Mouse (Mus musculus) T-helper 2 cell (primary cell): Measurements from ENCODE around the gene Paqr8.

Experiments used
- in situ Hi-C: fragments of 300-600 bp; cut with MboI, MseI; formaldehyde crosslinking; loops from one replicate; pipeline ENCODE4 v1.15.1; 2025; ENCODE audit warnings: high pct_unique_total_duplicates

Gene Paqr8

DNA sequence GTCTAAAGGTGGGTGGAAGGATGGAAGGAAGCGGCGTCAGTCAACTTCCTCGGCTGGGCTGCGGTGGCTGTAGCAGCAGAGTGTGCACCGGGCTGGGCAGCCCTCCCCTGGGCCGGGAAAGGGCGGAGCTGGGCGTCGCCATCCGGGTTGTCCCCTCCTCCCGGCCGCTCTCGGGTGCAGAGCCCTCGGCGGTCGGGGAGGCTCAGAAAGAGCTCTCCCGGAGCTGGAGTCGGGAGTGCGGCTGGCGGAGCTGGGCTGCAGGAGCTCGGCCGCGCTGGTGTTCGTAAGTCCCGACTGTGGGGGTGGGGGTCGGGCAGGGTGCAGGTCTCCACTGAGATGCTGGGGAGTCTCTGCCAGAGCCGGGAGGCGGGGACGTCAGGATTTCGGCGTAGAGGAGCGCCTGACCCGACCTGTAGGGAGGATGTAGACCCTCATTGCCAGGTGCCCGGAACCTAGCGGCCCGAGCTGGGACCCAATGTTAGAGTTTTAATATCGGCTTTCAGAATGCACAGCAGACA, at the start of gene Paqr8:
Paqr8 (plus strand) TSS at position 203 of the 518 bp plus-strand sequence.
- in situ Hi-C loops: loop anchor here (5.0 kb wide), 2 partner anchors 63 to 153 kb away; no protein-coding TSS in a partner anchor

GRCm38 (mm10) chr1:20856924-20857902, 33.2 kb upstream of the Paqr8 start:
- in situ Hi-C loops: no loop called here

GRCm38 (mm10) chr1:20860775-20861174, 29.6 kb upstream of the Paqr8 start:
- in situ Hi-C loops: no loop called here

- in situ Hi-C loops: no loop called here
These were observed 28.5 kb upstream of the Paqr8 start for GRCm38 (mm10) chr1:20861865-20862264.

DNA sequence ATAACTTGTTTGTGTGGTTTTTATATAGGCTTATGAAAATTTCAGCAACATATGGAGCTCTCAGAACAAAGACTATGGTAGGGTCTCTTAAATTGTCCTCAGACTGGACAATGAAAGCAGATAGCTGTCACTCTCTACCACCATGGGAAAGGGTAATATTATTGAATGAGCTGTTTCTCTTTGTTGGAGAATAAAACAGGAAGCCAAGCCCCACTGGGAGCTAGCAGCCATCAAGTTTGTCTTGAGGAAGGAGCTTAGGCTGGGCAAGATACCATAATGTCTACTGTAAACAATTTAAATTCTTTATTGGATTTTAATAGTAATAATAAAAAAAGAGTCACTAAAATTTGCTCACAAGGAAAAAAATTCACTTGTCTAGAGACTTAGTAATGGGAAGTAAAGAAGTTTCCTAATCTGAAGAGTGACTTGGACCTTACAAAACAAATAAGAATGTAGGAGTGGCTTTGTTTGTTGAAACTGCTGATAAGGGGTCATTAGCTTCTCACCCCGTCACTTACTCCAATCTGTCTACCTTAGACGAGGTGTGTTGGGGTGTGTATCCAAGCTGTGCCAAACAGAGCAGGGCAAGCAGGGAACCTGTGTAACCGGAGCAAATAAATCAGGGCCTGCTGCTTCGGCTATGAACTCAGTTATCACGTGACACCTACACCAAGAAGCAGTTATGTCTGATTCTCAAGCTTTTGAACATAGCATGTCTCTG, 26.8 kb upstream of the Paqr8 start:
- in situ Hi-C loops: no loop called here

DNA sequence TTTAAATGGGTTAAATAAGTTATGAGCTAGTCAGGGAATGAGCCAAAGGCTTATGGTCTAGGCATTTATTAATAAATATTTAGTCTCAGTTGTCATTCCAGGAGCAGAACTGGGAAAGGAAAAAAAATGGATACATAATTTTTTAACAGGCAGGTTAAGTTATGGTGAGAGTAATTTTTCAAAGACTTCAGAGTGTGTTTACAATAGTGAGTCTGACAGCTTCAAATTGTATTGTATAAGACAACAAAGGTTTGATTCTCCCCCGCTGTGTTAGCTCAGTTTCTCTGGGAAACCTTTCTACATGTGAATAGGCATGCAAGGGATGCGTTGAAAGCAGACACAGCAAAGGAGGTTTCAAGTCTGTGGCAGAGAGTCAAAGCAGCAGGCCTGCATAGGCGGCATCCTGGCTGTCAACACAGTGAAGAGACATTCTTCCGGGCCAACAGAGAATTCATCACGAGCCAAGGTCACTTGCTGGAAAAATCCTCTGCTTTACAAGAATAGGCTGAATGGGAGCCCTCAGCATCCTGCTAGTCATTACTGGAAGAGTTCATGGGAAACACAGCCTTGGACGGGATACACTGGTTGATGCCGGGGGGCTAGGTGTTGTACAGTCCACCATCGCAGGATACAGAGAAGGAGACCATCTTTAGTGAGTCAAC, 23.0 kb upstream of the Paqr8 start:
- in situ Hi-C loops: no loop called here

GRCm38 (mm10) chr1:20868036-20868435, 22.4 kb upstream of the Paqr8 start:
- in situ Hi-C loops: no loop called here

DNA sequence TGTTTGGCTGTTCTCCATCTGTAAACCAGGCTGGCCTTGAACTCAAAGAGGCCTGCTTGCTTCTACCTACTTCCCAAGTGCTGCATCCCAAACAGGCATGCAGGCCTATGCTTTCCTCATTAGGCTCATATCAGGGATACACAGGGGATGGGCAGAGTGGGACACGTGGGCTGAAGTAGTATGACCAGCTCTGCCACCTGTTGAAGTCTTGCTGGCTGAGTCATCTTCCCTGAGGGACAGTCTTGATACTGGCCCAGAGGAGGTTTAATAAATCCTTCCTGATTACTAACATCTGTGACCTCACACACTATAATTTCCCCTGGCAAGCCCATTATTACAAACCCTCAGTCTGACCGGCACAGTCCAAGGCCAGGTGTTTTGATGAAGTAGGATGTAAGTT, 19.5 kb upstream of the Paqr8 start:
- in situ Hi-C loops: no loop called here

- in situ Hi-C loops: no loop called here
These were observed 17.9 kb upstream of the Paqr8 start for GRCm38 (mm10) chr1:20872496-20872895.

DNA sequence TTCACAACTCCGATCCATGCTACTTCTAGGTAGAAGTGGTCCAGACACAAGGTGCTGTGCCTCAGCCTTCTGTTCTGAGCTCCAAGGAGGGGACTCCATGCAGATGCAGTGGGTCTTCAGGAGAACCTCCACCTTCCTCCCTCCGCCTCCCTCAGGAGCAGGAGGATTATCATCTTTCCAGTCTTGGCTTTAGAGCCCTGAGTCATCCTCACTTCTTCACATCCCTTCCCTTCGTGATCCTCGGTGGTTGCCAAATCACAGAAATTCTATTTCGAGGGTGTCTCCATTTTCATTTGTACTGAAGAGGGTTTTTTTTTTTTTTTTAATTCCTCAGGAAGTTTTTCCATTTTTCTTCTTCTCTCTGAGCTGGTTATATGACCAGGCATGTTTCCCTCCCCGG, 16.3 kb upstream of the Paqr8 start:
- in situ Hi-C loops: no loop called here

DNA sequence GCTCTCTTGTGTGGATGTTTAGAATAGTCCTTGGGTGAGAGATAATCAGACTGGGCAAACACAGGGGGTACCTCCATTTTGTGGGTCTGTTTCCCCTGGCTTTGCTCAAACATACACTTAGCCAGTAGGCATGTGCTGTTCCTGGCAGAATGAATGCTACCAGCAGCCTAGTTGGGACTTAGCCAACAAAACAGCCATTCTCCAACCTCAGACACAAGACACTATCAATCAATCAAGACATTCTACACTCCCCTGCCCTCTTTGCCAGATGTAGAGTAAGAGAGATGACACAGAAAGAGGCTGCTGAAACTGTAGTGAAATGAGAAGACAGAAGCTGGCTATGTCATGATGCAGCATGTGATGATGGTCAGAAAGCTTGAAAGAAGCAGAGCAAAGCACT, 13.1 kb upstream of the Paqr8 start:
- in situ Hi-C loops: no loop called here

DNA sequence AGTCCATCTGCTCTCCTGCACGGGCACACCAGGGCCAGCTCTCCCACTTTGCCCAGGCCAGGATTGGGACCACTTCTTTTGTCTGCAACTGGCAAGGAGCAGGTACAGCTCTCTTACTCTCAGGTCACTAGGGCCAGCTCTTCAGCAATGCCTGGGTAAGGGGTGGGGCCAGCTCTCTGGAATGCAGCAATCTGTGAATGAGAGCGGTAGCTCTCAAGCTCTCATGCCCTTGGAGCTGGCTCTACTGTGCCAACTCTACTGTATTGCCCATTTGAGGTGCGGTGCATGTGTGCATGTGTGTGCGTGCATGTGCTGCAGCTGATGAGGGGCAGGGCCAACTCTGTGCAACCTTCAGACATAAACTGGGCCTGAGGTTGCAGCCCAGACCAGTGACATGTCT, 11.0 kb upstream of the Paqr8 start:
- in situ Hi-C loops: no loop called here

GRCm38 (mm10) chr1:20883079-20883478, 7.3 kb upstream of the Paqr8 start:
- in situ Hi-C loops: no loop called here

- in situ Hi-C loops: loop anchor here (5.0 kb wide), 2 partner anchors 63 to 153 kb away; no protein-coding TSS in a partner anchor
These were observed 566 bp upstream of the Paqr8 start for GRCm38 (mm10) chr1:20889677-20890403.

- in situ Hi-C loops: loop anchor here (5.0 kb wide), 2 partner anchors 64 to 154 kb away; no protein-coding TSS in a partner anchor
These were observed 564 bp downstream of the Paqr8 start for GRCm38 (mm10) chr1:20890941-20891399.

DNA sequence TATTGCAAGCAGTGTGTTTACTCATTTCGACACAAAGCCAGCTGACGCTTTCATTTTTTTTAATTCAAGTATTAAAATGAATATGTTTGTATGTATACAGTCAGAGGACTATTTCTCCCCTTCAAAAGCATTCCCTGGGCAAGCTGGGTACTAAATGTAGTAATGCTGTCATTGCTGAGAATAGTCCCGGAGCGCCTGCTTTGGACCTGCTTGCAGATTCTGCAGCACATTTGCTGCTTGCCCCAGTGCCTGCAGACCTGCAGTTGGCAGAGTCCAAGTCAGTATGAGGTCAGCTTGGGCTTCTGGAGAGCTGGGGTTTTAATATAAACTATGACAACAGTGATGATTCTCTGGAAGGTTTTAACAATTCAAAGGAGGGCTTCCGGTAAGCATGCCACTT, 2.7 kb downstream of the Paqr8 start:
- in situ Hi-C loops: loop anchor here (5.0 kb wide), 2 partner anchors 66 to 156 kb away; no protein-coding TSS in a partner anchor

DNA sequence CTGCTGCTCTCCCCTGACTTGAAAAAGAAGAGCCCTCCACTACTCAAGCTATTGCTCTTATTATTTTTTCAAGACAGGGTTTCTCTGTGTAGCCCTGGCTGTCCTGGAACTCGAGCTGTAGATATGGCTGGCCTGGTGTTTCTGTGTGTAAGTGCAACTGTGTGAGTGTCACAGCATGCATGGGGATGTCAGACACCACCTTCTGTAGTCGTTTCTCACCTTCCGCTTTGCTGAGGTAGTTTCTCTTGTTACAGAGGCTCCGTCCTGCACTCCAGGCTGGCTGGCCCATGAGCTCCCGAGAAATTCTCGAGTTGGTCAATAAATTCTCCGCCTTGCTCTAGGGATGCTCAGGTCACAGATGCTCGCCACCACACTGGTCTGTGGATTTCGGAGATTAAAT, 8.0 kb downstream of the Paqr8 start:
- in situ Hi-C loops: no loop called here

DNA sequence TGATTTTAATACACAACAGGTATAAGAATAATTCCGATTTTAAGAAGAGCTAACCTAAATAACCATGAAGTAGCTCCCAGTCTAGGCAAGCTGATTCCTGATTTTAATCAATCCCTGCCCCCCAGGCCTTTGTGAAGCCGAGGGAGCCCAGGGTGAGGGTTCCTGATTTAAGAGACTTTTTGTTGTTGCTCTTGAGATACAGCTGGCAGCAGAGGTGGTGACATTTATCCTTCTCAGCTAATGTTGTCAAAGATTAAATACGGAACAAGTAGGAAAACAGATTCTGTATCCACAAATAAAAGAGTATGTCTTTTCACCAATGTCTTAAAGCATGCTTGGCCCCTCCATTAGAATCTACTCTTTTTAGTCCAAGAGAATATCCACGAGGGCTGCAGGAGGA, 9.9 kb downstream of the Paqr8 start:
- in situ Hi-C loops: no loop called here

DNA sequence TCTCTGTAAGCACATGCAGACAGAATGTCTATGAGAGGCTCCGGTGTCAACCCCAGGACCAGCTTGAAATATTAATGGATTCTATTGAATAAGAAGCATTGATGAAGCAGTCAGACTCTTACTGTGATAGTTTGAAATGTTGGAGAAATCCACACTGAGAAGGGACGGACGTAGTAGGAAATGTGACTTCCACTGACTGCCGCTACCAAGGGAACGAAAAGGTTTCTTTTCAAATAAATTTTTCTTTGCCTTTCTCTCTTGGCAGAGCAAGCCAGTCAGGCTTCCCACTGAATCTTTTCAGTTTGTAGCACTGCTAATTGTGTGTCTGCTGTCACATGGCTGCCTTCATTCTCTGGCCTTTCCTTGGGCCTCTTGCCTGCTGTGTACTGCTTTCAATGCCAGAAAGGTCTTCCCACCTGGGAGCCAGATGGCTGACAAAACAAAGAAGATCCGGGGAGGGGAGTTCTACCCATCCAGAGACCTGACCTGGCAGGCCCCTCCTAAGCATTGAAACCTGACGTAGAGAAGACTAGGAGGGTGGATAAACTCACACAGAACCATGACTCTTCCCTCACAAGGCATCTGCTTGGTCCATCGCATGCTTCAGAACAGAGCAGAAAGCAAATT, 15.2 kb downstream of the Paqr8 start:
- in situ Hi-C loops: no loop called here

GRCm38 (mm10) chr1:20906128-20906515, 15.7 kb downstream of the Paqr8 start:
- in situ Hi-C loops: no loop called here
